Mouse (Mus musculus): ENCODE measurements around the gene Stox2. TPM values are rescaled to one million over a fixed set of nuclear protein-coding genes. Genes with fewer than 3 reads are reported as not detected.

The Stox2 gene
- polyA plus RNA-seq, 1 experiment from 2014 or later, result 16.4 TPM

DNA sequence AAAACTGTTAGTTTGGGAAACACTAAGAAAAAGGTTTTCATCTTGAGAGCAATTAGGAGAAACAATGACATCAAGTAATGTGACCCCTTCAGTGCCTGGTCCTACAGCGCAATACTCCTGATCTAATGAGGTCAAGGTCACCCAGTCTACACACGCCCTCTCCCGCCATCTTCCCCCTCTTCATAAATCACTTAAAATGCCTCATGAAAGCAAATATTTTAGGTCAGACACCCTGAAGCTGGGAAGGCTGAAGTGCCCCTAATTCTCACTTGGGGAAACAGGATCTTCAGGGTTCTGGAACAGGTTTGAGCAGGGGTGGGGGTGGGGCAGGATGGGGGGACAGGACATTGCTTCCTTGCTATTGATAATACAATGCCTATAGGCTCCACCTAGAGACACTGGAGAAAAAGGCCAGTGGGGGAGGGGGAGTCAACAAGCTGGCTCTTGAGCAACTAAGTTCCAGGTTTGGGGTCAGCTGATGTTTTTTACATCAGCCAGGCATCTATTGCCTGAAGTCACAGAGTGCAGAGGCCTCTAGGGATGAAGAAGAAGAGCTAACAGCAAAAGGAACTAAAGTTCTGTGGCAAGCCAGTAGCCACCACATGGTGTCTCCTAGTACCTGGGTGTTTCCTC, 107.4 kb downstream of the Stox2 start:
- H3K4me1 ChIP-seq (ENCODE audit: control insufficient read depth, insufficient read depth, low read length), result peaks cover 23% of the 10 kb centered on the region
- no peaks in the 10 kb centered on the region for H3K9me3 ChIP-seq (ENCODE audit: control insufficient read depth, low read length)
- no peak overlapping the region for H3K9ac ChIP-seq (ENCODE audit: low read depth, low read length)
- WGBS, result 14% methylated on average over 3 of the region's 3 CpGs
- no peak overlapping the region for H3K27ac ChIP-seq (ENCODE audit: low read depth, low read length)
- H3K36me3 ChIP-seq (ENCODE audit: control insufficient read depth, insufficient read depth, low read length), result no peaks in the 10 kb centered on the region
- no peaks in the 10 kb centered on the region for H3K27me3 ChIP-seq (ENCODE audit: control insufficient read depth, insufficient read depth, low read length)
- no peak overlapping the region for H3K4me2 ChIP-seq (replicated peaks; ENCODE audit: low read depth, low read length)
- no peak overlapping the region for H3K4me3 ChIP-seq (ENCODE audit: low read length)
- no peak for ATAC-seq (ENCODE audit: low FRiP score, low TSS enrichment)

DNA sequence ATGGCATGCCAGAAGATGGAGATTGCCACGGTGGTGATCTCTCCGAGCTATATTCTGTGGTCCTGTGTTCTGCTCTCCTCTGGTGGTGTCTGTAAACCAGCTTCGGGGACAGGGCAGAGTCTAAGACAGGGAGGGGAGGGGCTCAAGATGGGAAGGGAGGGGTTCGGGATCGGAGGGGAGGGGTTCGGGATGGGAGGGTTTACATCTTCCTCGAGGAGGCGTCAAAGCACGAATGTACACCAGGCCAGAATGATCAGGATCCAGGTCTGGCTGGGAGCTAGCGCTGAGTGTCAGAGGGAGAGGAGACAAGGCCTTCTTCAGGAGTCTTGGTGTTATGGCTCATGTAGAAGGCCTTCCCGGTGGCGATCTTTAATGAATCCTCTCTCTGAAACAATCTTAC, 109.7 kb downstream of the Stox2 start:
- Histone ChIP-seq H3K9ac (ENCODE audit: low read depth, low read length) (no peak overlapping the region), H3K9me3 (ENCODE audit: control insufficient read depth, low read length) (no peaks in the 10 kb centered on the region), H3K4me1 (ENCODE audit: control insufficient read depth, insufficient read depth, low read length) (peaks cover 20% of the 10 kb centered on the region), H3K4me3 (ENCODE audit: low read length) (no peak overlapping the region), H3K27me3 (ENCODE audit: control insufficient read depth, insufficient read depth, low read length) (no peaks in the 10 kb centered on the region), H3K36me3 (ENCODE audit: control insufficient read depth, insufficient read depth, low read length) (no peaks in the 10 kb centered on the region), H3K4me2 (replicated peaks; ENCODE audit: low read depth, low read length) (no peak overlapping the region), H3K27ac (ENCODE audit: low read depth, low read length) (no peak overlapping the region)
- no peak for ATAC-seq (ENCODE audit: low FRiP score, low TSS enrichment)
- WGBS, result 94% methylated on average over 12 of the region's 12 CpGs

DNA sequence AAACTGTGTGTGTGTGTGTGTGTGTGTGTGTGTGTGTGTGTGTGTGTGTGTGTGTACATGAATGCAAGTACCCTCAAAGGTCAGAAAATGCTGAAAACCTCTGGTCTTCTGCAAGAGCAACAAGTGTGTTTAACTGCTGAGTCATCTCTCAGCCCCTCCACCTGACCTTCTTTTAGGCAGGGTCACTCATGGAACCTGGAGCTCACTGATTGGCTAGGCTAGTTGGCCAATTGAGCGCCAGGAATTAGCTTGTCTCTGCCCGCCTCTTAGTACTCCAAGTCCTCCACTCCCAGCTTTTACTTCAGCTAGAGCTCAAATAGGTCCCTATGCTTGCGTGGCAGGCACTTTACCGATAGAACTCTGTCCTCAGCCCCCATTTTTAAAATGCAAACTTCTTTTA, 110.2 kb downstream of the Stox2 start:
- H3K36me3 ChIP-seq (ENCODE audit: control insufficient read depth, insufficient read depth, low read length), result no peaks in the 10 kb centered on the region
- WGBS, result 91% methylated on average over 4 of the region's 4 CpGs
- H3K4me2 ChIP-seq (replicated peaks; ENCODE audit: low read depth, low read length), result no peak overlapping the region
- no peaks in the 10 kb centered on the region for H3K9me3 ChIP-seq (ENCODE audit: control insufficient read depth, low read length)
- no peak overlapping the region for H3K9ac ChIP-seq (ENCODE audit: low read depth, low read length)
- H3K27me3 ChIP-seq (ENCODE audit: control insufficient read depth, insufficient read depth, low read length), result no peaks in the 10 kb centered on the region
- no peak overlapping the region for H3K27ac ChIP-seq (ENCODE audit: low read depth, low read length)
- ATAC-seq (ENCODE audit: low FRiP score, low TSS enrichment), result no peak
- no peak overlapping the region for H3K4me3 ChIP-seq (ENCODE audit: low read length)
- H3K4me1 ChIP-seq (ENCODE audit: control insufficient read depth, insufficient read depth, low read length), result peaks cover 17% of the 10 kb centered on the region; the same call in 1 of the 2 replicates

DNA sequence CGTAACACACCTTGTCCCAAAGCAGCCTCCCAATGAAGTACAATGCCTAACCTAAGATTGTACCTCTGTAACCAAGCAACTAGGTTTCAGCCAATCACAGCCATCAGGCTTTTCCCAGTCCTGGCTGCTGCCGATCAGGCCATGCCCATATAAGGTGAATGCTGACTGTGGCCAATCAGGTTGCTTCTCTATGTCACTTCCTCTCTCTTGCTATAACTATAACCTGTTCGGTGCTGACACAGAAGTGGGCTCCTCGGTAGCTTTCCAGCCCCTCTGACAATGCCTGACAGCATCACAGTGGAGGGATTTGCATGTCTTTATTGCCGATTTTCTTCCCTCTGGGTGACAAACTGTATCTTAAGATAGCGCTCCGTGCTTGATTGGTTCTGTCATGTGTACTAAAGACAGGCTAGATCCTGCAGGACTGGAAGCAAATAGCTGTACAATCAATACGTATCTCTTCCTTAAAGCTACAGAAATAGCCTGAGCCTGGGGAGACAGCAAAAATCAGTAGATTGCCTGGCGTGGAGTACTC, 111.9 kb downstream of the Stox2 start:
- H3K4me2 ChIP-seq (replicated peaks; ENCODE audit: low read depth, low read length), result no peak overlapping the region
- H3K27me3 ChIP-seq (ENCODE audit: control insufficient read depth, insufficient read depth, low read length), result no peaks in the 10 kb centered on the region
- H3K4me1 ChIP-seq (ENCODE audit: control insufficient read depth, insufficient read depth, low read length), result peaks cover 6% of the 10 kb centered on the region; the same call in 1 of the 2 replicates
- 75% methylated on average over 9 of the region's 9 CpGs for WGBS
- no peaks in the 10 kb centered on the region for H3K9me3 ChIP-seq (ENCODE audit: control insufficient read depth, low read length)
- H3K36me3 ChIP-seq (ENCODE audit: control insufficient read depth, insufficient read depth, low read length), result no peaks in the 10 kb centered on the region
- peak; percentile 72 for ATAC-seq (ENCODE audit: low FRiP score, low TSS enrichment)
- H3K9ac ChIP-seq (ENCODE audit: low read depth, low read length), result no peak overlapping the region
- no peak overlapping the region for H3K4me3 ChIP-seq (ENCODE audit: low read length)
- no peak overlapping the region; the same call in 1 of the 2 replicates for H3K27ac ChIP-seq (ENCODE audit: low read depth, low read length)

DNA sequence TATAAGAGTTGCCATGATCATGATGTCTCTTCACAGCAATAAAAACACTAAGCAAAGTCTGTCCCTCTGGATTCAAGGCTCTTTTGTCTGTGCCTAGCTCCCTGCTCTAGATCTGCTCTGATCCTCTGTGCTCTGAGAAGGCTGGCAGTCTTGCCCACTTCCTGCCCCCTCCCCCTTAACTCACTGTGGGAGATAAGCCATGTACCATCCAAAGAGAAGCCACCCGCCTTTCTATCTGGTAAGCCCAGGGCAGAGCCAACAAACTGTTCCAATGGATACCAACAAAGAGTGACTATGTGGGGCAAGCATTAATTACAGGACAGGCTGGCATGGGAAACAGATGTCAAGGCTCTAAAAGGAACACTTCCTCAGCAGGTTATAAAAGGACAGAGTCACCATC, 113.2 kb downstream of the Stox2 start:
- no peak for ATAC-seq (ENCODE audit: low FRiP score, low TSS enrichment)
- no peaks in the 10 kb centered on the region for H3K4me1 ChIP-seq (ENCODE audit: control insufficient read depth, insufficient read depth, low read length)
- H3K9me3 ChIP-seq (ENCODE audit: control insufficient read depth, low read length), result no peaks in the 10 kb centered on the region
- H3K27me3 ChIP-seq (ENCODE audit: control insufficient read depth, insufficient read depth, low read length), result no peaks in the 10 kb centered on the region
- no peak overlapping the region for H3K27ac ChIP-seq (ENCODE audit: low read depth, low read length)
- no peak overlapping the region for H3K4me3 ChIP-seq (ENCODE audit: low read length)
- H3K36me3 ChIP-seq (ENCODE audit: control insufficient read depth, insufficient read depth, low read length), result no peaks in the 10 kb centered on the region
- WGBS, result 89% methylated on average over 1 of the region's 1 CpGs
- no peak overlapping the region for H3K4me2 ChIP-seq (replicated peaks; ENCODE audit: low read depth, low read length)
- no peak overlapping the region for H3K9ac ChIP-seq (ENCODE audit: low read depth, low read length)

DNA sequence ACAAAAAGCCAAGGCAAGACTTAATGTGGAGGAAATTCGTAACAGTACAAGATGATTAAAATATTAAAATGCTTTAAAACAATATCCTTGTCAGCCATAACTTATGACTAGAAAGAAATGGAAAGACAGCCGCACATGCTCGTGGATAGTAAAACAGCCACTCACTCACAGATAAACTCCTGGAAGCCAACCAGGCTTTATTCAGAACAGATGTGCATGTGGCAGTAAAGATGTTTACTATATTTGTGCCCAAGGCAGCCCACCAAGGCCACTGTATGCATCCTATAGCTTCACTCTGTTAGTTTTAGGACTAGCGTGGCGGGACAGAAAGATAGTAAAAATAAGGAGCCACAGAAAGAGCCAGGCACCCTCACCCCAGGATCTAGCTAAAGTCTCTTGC, 115.2 kb downstream of the Stox2 start:
- Histone ChIP-seq H3K4me3 (ENCODE audit: low read length) (no peak overlapping the region), H3K27me3 (ENCODE audit: control insufficient read depth, insufficient read depth, low read length) (no peaks in the 10 kb centered on the region), H3K4me2 (replicated peaks; ENCODE audit: low read depth, low read length) (no peak overlapping the region), H3K36me3 (ENCODE audit: control insufficient read depth, insufficient read depth, low read length) (no peaks in the 10 kb centered on the region), H3K4me1 (ENCODE audit: control insufficient read depth, insufficient read depth, low read length) (no peaks in the 10 kb centered on the region), H3K9ac (ENCODE audit: low read depth, low read length) (no peak overlapping the region), H3K9me3 (ENCODE audit: control insufficient read depth, low read length) (no peaks in the 10 kb centered on the region), H3K27ac (ENCODE audit: low read depth, low read length) (no peak overlapping the region)
- no peak for ATAC-seq (ENCODE audit: low FRiP score, low TSS enrichment)
- 75% methylated on average over 5 of the region's 5 CpGs for WGBS

DNA sequence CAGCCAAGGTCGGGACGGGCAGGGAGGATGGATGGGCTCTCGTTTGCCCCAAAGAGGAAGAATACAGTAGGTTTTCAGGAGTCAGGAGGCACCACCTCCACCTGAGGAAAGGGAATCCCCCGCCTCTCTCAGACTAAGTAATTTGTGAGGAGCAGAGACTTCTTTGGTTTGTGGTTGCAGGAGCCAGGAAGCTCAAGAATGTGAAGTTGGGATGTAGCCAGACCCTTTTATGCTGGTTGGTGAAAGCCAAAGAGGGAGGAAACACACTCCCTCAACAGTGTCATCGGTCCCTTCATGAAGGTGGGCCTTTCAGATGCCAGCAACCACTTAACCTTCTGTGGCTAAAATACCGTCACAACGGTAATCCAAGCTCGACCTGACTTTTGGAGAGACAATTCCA, 119.8 kb downstream of the Stox2 start:
- H3K9me3 ChIP-seq (ENCODE audit: control insufficient read depth, low read length), result no peaks in the 10 kb centered on the region
- no peaks in the 10 kb centered on the region for H3K36me3 ChIP-seq (ENCODE audit: control insufficient read depth, insufficient read depth, low read length)
- H3K4me3 ChIP-seq (ENCODE audit: low read length), result no peak overlapping the region
- no peak overlapping the region for H3K27ac ChIP-seq (ENCODE audit: low read depth, low read length)
- peaks cover 5% of the 10 kb centered on the region; the same call in 1 of the 2 replicates for H3K4me1 ChIP-seq (ENCODE audit: control insufficient read depth, insufficient read depth, low read length)
- ATAC-seq (ENCODE audit: low FRiP score, low TSS enrichment), result no peak
- no peak overlapping the region for H3K9ac ChIP-seq (ENCODE audit: low read depth, low read length)
- WGBS, result 84% methylated on average over 8 of the region's 8 CpGs
- H3K27me3 ChIP-seq (ENCODE audit: control insufficient read depth, insufficient read depth, low read length), result no peaks in the 10 kb centered on the region
- no peak overlapping the region for H3K4me2 ChIP-seq (replicated peaks; ENCODE audit: low read depth, low read length)

DNA sequence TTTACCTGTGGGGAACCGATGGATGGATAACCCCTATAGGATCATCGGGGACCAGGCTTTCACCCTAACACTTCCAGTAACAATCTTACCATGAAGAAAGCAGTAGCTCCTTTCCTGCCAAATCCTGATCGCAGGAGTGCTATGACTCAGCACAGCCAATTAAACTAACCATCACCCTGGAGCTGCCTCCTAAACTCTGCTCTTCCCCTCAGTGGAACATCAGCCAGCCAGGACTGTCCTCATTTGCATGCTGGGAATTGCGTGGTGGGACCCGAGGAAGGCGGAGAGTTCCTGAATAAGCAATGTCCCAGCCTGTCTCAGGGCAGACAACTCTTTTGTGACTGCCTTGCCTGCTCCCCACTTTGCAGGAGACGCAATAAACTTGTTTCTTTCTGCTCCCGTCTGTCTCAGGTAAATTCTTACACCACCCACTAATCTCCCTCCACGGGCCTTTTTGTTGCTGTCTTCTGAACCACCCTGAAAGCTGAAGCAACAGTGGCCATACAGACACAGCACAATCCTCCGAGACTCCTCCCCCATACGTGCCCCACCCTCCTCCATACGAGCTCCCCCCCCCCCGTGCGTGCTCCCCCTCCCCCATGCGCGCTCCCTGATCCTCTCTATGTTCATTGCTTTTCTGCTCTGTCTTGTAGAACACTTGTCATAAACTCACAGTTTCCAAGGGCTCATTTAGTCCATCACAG, 121.9 kb downstream of the Stox2 start:
- no peak overlapping the region for H3K4me3 ChIP-seq (ENCODE audit: low read length)
- WGBS, result 39% methylated on average over 16 of the region's 16 CpGs
- H3K4me2 ChIP-seq (replicated peaks; ENCODE audit: low read depth, low read length), result no peak overlapping the region; the same call in 1 of the 2 replicates
- no peak overlapping the region for H3K9ac ChIP-seq (ENCODE audit: low read depth, low read length)
- H3K9me3 ChIP-seq (ENCODE audit: control insufficient read depth, low read length), result no peaks in the 10 kb centered on the region
- peaks cover 5% of the 10 kb centered on the region; the same call in 1 of the 2 replicates for H3K4me1 ChIP-seq (ENCODE audit: control insufficient read depth, insufficient read depth, low read length)
- H3K27me3 ChIP-seq (ENCODE audit: control insufficient read depth, insufficient read depth, low read length), result no peaks in the 10 kb centered on the region
- H3K36me3 ChIP-seq (ENCODE audit: control insufficient read depth, insufficient read depth, low read length), result no peaks in the 10 kb centered on the region
- no peak overlapping the region for H3K27ac ChIP-seq (ENCODE audit: low read depth, low read length)
- peak; percentile 35; the same call in 1 of the 2 replicates for ATAC-seq (ENCODE audit: low FRiP score, low TSS enrichment)

DNA sequence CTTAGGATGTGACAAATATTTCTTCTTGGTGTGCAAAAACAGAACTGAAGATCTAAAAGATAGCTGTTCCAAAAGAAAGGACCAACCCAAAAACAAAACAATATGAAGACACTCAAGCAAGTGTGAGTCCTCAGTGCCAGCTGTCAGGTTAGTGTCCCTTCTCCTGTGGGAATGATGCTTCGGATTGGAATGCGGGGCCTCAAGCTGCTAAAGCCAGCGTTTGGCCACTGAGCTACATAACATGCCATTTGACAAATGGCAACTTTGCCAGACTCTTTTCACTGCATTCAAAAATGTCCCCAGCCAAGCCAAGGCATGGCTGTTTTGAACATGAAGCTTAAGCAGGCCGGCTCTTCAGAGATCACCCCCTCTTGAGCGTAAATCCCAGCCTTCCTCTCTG, 124.9 kb downstream of the Stox2 start:
- Histone ChIP-seq H3K27ac (ENCODE audit: low read depth, low read length) (no peak overlapping the region), H3K4me1 (ENCODE audit: control insufficient read depth, insufficient read depth, low read length) (peaks cover 5% of the 10 kb centered on the region; the same call in 1 of the 2 replicates), H3K9me3 (ENCODE audit: control insufficient read depth, low read length) (no peaks in the 10 kb centered on the region), H3K27me3 (ENCODE audit: control insufficient read depth, insufficient read depth, low read length) (no peaks in the 10 kb centered on the region), H3K9ac (ENCODE audit: low read depth, low read length) (no peak overlapping the region), H3K4me3 (ENCODE audit: low read length) (no peak overlapping the region), H3K4me2 (replicated peaks; ENCODE audit: low read depth, low read length) (no peak overlapping the region), H3K36me3 (ENCODE audit: control insufficient read depth, insufficient read depth, low read length) (no peaks in the 10 kb centered on the region)
- ATAC-seq (ENCODE audit: low FRiP score, low TSS enrichment), result no peak
- WGBS, result 46% methylated on average over 5 of the region's 5 CpGs

All from kidney, embryonic 14.5 days (tissue).